Mouse (Mus musculus): ENCODE measurements around the gene 6430548M08Rik. TPM values are rescaled to one million over a fixed set of nuclear protein-coding genes. Genes with fewer than 3 reads are reported as not detected.
A peak's percentile ranks its signal among the peaks of the same experiment; 100 is the strongest.

Gene 6430548M08Rik
- polyA plus RNA-seq, 1 experiment from 2014 or later = 3.8 TPM

- Histone ChIP-seq H3K4me3 (no peak overlapping the region), H3K9me3 (no peaks in the 10 kb centered on the region; the same call in 1 of the 2 replicates), H3K36me3 (replicated peaks) (no peaks in the 10 kb centered on the region), H3K4me1 (peaks cover 62% of the 10 kb centered on the region), H3K27me3 (ENCODE audit: poor library complexity, severe bottlenecking) (peaks cover 13% of the 10 kb centered on the region), H3K27ac (peak overlapping the region; percentile 73)
- WGBS = 45% methylated on average over 4 of the region's 4 CpGs
- DNase-seq (ENCODE audit: extremely low spot score, low spot score) = no peak
Observed at GRCm38 (mm10) chr8:120129547-120129946, 15.6 kb downstream of the 6430548M08Rik start.

DNA sequence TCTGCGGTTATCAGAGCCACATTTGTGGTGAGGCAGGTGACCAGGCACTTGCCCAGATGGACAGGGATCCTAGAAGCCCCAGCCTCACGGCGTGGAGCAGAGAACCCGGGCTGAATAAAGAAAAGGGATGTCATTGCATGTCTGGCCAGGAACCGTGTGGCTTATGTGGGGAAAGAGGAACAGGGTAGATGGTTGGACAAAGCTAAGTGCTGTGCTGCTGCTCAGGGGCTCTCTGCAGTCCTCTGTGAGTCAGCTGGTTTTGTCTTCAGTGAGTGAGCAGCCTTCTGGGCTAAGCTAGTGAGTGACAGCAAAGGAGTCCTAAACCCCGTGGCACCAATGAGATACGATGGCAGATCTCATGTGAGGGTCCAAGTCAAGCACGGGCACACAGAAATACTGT lies 17.2 kb downstream of the 6430548M08Rik start:
- H3K27me3 ChIP-seq (ENCODE audit: poor library complexity, severe bottlenecking) = peaks cover 13% of the 10 kb centered on the region
- no peak overlapping the region for H3K4me3 ChIP-seq
- no peaks in the 10 kb centered on the region for H3K36me3 ChIP-seq (replicated peaks)
- H3K27ac ChIP-seq = peak overlapping the region; percentile 15; the same call in 1 of the 2 replicates
- no peak for DNase-seq (ENCODE audit: extremely low spot score, low spot score)
- peaks cover 46% of the 10 kb centered on the region for H3K4me1 ChIP-seq
- no peaks in the 10 kb centered on the region; the same call in 1 of the 2 replicates for H3K9me3 ChIP-seq
- WGBS = 89% methylated on average over 8 of the region's 8 CpGs

DNA sequence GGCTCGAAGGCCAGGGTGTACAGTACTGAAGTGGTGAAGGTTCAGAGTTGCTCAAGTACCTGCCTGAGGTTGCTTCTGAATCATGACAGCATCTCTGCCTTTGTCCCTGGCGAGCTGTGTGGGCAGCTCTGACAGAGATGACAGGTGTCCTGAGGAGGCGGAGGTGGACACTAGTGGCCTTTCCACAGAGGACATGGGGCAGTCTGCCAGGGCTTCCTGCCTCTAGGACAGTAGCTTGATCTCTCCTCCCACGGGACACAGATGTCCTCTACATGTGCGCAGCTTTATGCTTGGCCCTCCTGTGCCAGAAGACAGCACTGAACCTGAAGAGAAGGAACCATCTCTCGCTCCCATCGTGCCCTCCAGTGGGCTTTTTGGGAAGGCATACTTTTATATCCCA lies 19.2 kb downstream of the 6430548M08Rik start:
- Histone ChIP-seq H3K9me3 (no peaks in the 10 kb centered on the region; the same call in 1 of the 2 replicates), H3K27ac (no peak overlapping the region), H3K4me1 (peaks cover 34% of the 10 kb centered on the region), H3K36me3 (replicated peaks) (no peaks in the 10 kb centered on the region), H3K27me3 (ENCODE audit: poor library complexity, severe bottlenecking) (no peaks in the 10 kb centered on the region; the same call in 1 of the 2 replicates), H3K4me3 (no peak overlapping the region)
- 87% methylated on average over 7 of the region's 7 CpGs for WGBS
- DNase-seq (ENCODE audit: extremely low spot score, low spot score) = no peak

DNA sequence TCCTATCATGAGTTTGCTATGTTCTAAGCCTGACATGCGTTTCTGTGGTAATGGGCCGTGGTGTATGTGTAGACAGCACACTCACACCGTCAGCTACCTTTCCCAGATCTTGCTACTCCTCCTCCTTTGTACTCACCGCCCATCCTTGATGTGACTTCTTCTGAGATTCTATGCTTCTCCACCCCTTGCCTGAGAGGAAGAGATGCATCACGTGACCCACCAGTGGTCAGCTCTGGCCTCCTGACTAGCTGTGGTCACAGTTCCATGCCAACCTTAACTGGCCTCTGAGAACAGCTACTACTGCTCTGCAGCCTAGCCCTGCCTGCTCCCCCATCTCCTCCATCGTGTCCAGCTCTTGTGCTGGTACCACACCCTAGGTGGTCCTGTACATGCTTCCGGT lies 21.7 kb downstream of the 6430548M08Rik start:
- Histone ChIP-seq H3K9me3 (no peaks in the 10 kb centered on the region), H3K4me3 (no peak overlapping the region), H3K27me3 (ENCODE audit: poor library complexity, severe bottlenecking) (no peaks in the 10 kb centered on the region; the same call in 1 of the 2 replicates), H3K36me3 (replicated peaks) (no peaks in the 10 kb centered on the region), H3K27ac (no peak overlapping the region), H3K4me1 (peaks cover 17% of the 10 kb centered on the region)
- WGBS = 92% methylated on average over 7 of the region's 7 CpGs
- DNase-seq (ENCODE audit: extremely low spot score, low spot score) = no peak

- Histone ChIP-seq H3K27me3 (ENCODE audit: poor library complexity, severe bottlenecking) (no peaks in the 10 kb centered on the region), H3K36me3 (replicated peaks) (no peaks in the 10 kb centered on the region), H3K27ac (no peak overlapping the region), H3K4me3 (no peak overlapping the region), H3K9me3 (no peaks in the 10 kb centered on the region), H3K4me1 (peaks cover 12% of the 10 kb centered on the region)
- DNase-seq (ENCODE audit: extremely low spot score, low spot score) = no peak
- 70% methylated on average over 7 of the region's 7 CpGs for WGBS
Observed at GRCm38 (mm10) chr8:120136618-120137017, 22.7 kb downstream of the 6430548M08Rik start.

GRCm38 (mm10) chr8:120138958-120139357 lies 25.0 kb downstream of the 6430548M08Rik start:
- Histone ChIP-seq H3K4me3 (no peak overlapping the region), H3K27ac (no peak overlapping the region), H3K27me3 (ENCODE audit: poor library complexity, severe bottlenecking) (no peaks in the 10 kb centered on the region), H3K4me1 (peaks cover 22% of the 10 kb centered on the region), H3K36me3 (replicated peaks) (no peaks in the 10 kb centered on the region), H3K9me3 (no peaks in the 10 kb centered on the region)
- WGBS = 96% methylated on average over 2 of the region's 2 CpGs
- no peak for DNase-seq (ENCODE audit: extremely low spot score, low spot score)

DNA sequence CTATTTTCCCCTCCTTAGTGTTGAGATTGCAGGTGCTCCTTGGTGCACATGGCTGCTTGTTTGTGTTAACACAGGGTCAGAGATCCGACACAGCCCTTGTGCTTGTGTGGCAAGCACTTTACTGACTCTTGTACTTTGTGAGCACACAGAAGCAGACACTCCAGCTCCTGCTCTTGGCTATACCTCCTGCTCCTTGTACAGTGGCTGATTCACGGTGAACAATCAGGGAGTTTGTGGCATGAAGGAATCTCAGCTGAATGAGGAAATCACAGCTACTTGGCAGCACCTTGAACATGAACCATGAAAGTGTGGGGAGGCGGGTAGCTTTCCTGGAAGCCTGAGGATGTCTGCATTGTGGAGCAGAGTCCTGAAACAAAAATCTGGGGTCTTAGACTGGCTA lies 26.8 kb downstream of the 6430548M08Rik start:
- Histone ChIP-seq H3K4me1 (peaks cover 38% of the 10 kb centered on the region), H3K36me3 (replicated peaks) (no peaks in the 10 kb centered on the region), H3K27ac (peak overlapping the region; percentile 48; the same call in 1 of the 2 replicates), H3K4me3 (no peak overlapping the region), H3K27me3 (ENCODE audit: poor library complexity, severe bottlenecking) (no peaks in the 10 kb centered on the region), H3K9me3 (no peaks in the 10 kb centered on the region)
- WGBS = 80% methylated on average over 3 of the region's 3 CpGs
- no peak for DNase-seq (ENCODE audit: extremely low spot score, low spot score)

GRCm38 (mm10) chr8:120143911-120144651 lies 30.1 kb downstream of the 6430548M08Rik start:
- Histone ChIP-seq H3K27me3 (ENCODE audit: poor library complexity, severe bottlenecking) (no peaks in the 10 kb centered on the region), H3K4me1 (peaks cover 30% of the 10 kb centered on the region), H3K36me3 (replicated peaks) (no peaks in the 10 kb centered on the region), H3K27ac (peak overlapping the region; percentile 80), H3K9me3 (no peaks in the 10 kb centered on the region), H3K4me3 (no peak overlapping the region)
- no peak for DNase-seq (ENCODE audit: extremely low spot score, low spot score)
- 73% methylated on average over 15 of the region's 15 CpGs for WGBS

DNA sequence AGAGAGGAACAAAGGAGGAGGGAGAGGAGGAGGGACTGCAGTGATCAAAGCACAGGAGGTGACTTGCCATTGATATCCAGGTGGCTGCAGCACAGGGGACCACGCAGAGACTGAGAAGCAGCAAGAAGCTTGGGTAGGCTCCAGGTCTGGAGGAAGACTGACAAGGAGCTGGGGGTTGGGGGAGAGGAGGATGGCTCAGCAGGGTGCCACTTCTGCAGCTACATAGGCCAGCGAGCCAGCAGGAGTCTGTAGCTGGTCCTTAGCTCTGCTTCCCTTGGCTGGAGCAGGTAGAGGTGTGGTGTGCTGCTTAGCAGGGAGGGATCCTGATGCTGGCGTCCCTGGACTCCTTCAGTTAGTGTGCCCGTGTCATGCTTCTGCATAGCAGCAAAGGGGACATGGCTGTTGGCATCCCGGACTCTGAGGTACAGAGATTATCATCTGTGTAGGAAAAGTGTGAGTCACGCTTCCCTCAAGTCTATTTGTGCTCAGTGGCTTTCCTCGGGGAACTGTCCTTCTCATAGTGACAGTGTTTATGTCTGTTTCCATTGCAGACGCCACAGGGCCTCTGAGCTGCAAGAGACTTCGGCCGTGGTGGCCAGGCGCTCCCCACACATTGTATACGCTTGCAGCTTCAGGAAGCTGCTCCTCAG lies 30.8 kb downstream of the 6430548M08Rik start:
- Histone ChIP-seq H3K4me1 (peaks cover 30% of the 10 kb centered on the region), H3K27ac (peak overlapping the region; percentile 80), H3K4me3 (no peak overlapping the region; the same call in 1 of the 2 replicates), H3K9me3 (no peaks in the 10 kb centered on the region), H3K36me3 (replicated peaks) (no peaks in the 10 kb centered on the region), H3K27me3 (ENCODE audit: poor library complexity, severe bottlenecking) (no peaks in the 10 kb centered on the region)
- 66% methylated on average over 12 of the region's 12 CpGs for WGBS
- DNase-seq (ENCODE audit: extremely low spot score, low spot score) = no peak

DNA sequence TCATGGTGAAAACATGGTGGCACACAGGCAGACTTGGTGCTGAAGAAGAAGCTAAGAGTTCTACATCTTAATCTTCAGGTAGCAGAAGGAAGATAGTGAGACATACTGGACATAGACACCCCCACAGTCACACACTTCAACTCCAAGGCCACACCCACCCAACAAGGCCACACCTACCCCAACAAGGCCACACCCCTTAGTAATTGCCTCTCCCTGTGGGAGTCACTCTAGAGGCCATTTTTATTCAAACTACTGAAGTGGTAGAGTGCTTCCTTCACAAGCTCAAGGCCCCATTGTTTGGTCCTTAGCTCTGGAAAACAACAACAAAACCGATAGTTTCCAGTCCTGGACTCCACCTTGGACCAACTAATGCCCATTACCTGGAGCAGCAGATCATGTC lies 32.1 kb downstream of the 6430548M08Rik start:
- Histone ChIP-seq H3K27ac (no peak overlapping the region), H3K4me1 (peaks cover 33% of the 10 kb centered on the region), H3K36me3 (replicated peaks) (no peaks in the 10 kb centered on the region), H3K9me3 (no peaks in the 10 kb centered on the region), H3K27me3 (ENCODE audit: poor library complexity, severe bottlenecking) (peaks cover 10% of the 10 kb centered on the region; the same call in 1 of the 2 replicates), H3K4me3 (no peak overlapping the region)
- 84% methylated on average over 1 of the region's 1 CpGs for WGBS
- DNase-seq (ENCODE audit: extremely low spot score, low spot score) = no peak

DNA sequence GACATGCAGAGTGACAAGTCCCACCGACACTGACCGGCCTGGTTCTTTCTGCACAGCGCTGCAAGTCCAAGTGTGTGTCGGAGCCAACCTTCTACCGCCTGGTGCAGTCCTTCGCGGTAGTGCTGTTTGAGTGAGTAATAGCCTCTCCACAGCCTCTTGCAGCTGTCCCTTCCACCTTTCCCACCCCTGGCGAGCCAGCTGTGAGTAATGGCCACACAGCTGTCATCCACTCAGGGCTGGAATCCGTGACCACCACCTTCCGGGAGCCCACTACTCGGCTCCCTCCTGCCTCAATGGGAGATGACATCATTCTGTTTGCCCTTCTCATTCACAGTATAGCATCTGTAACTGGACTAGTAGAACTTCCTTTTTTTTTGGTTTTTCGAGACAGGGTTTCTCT lies 36.1 kb downstream of the 6430548M08Rik start:
- peaks cover 36% of the 10 kb centered on the region for H3K4me1 ChIP-seq
- H3K9me3 ChIP-seq = no peaks in the 10 kb centered on the region
- no peak for DNase-seq (ENCODE audit: extremely low spot score, low spot score)
- 83% methylated on average over 12 of the region's 12 CpGs for WGBS
- no peaks in the 10 kb centered on the region for H3K36me3 ChIP-seq (replicated peaks)
- H3K4me3 ChIP-seq = no peak overlapping the region
- H3K27ac ChIP-seq = no peak overlapping the region
- H3K27me3 ChIP-seq (ENCODE audit: poor library complexity, severe bottlenecking) = peaks cover 36% of the 10 kb centered on the region

DNA sequence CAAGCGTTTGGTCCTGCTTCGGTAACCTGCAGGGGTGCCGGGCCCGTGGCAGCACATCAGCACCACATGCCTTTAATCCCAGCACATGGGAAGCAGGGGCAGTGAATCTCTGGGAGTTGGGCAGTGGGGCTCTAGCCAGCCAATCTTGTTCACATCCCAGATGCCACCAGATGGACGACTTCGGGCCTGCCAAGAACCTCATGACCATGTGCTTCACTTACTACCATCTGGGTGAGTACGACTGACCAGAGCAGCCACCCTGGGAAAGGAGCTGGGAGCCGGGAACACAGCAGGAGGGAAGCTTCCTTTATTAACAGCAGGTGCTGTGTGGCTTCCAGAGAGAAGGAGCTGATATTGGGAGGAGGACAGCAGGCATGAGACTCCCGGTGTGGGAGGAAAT lies 37.2 kb downstream of the 6430548M08Rik start:
- Histone ChIP-seq H3K27me3 (ENCODE audit: poor library complexity, severe bottlenecking) (peaks cover 36% of the 10 kb centered on the region), H3K4me1 (peaks cover 39% of the 10 kb centered on the region), H3K36me3 (replicated peaks) (no peaks in the 10 kb centered on the region), H3K9me3 (no peaks in the 10 kb centered on the region), H3K4me3 (no peak overlapping the region), H3K27ac (peak overlapping the region; percentile 64)
- DNase-seq (ENCODE audit: extremely low spot score, low spot score) = no peak
- whole genome bisulfite sequencing = 73% methylated on average over 9 of the region's 9 CpGs

- Histone ChIP-seq H3K9me3 (no peaks in the 10 kb centered on the region), H3K27ac (peak overlapping the region; percentile 64), H3K4me1 (peaks cover 48% of the 10 kb centered on the region), H3K36me3 (replicated peaks) (no peaks in the 10 kb centered on the region), H3K4me3 (no peak overlapping the region), H3K27me3 (ENCODE audit: poor library complexity, severe bottlenecking) (peaks cover 36% of the 10 kb centered on the region)
- WGBS = 67% methylated on average over 7 of the region's 7 CpGs
- DNase-seq (ENCODE audit: extremely low spot score, low spot score) = no peak
Observed at GRCm38 (mm10) chr8:120152636-120153035, 38.7 kb downstream of the 6430548M08Rik start.
